Mouse (Mus musculus): ENCODE measurements at regions not wholly inside any gene's neighbourhood (a gene's known extent, or its start where the extent isn't known, plus 50 kb on each side); places are given as distances from the start of the nearest gene placed in this dataset.

GRCm38 (mm10) chr17:50438960-50439359, 70.2 kb upstream of the Plcl2 start:
- DNase-seq (ENCODE audit: low read depth, low spot score), result no peak

GRCm38 (mm10) chr17:50439365-50439764, 69.8 kb upstream of the Plcl2 start:
- no peak for DNase-seq (ENCODE audit: low read depth, low spot score)

- no peak for DNase-seq (ENCODE audit: low read depth, low spot score)
These were observed 67.1 kb upstream of the Plcl2 start for GRCm38 (mm10) chr17:50442062-50442461.

- no peak for DNase-seq (ENCODE audit: low read depth, low spot score)
These were observed 66.3 kb upstream of the Plcl2 start for GRCm38 (mm10) chr17:50442905-50443304.

GRCm38 (mm10) chr17:50443376-50444022, 65.7 kb upstream of the Plcl2 start:
- no peak for DNase-seq (ENCODE audit: low read depth, low spot score)

- DNase-seq (ENCODE audit: low read depth, low spot score), result no peak
These were observed 65.2 kb upstream of the Plcl2 start for GRCm38 (mm10) chr17:50444023-50444389.

- DNase-seq (ENCODE audit: low read depth, low spot score), result no peak
These were observed 60.5 kb upstream of the Plcl2 start for GRCm38 (mm10) chr17:50448693-50449092.

- DNase-seq (ENCODE audit: low read depth, low spot score), result no peak
These were observed 57.6 kb upstream of the Plcl2 start for GRCm38 (mm10) chr17:50451606-50452005.

GRCm38 (mm10) chr17:50453524-50453923, 55.7 kb upstream of the Plcl2 start:
- no peak for DNase-seq (ENCODE audit: low read depth, low spot score)

- DNase-seq (ENCODE audit: low read depth, low spot score), result no peak
These were observed 55.2 kb upstream of the Plcl2 start for GRCm38 (mm10) chr17:50453956-50454355.

- DNase-seq (ENCODE audit: low read depth, low spot score), result no peak
These were observed 54.3 kb upstream of the Plcl2 start for GRCm38 (mm10) chr17:50454917-50455316.

GRCm38 (mm10) chr17:50455719-50456118, 53.5 kb upstream of the Plcl2 start:
- no peak for DNase-seq (ENCODE audit: low read depth, low spot score)

GRCm38 (mm10) chr17:50457053-50457697, 52.0 kb upstream of the Plcl2 start:
- no peak for DNase-seq (ENCODE audit: low read depth, low spot score)

GRCm38 (mm10) chr17:50458232-50458631, 51.0 kb upstream of the Plcl2 start:
- DNase-seq (ENCODE audit: low read depth, low spot score), result no peak

Data from CD4-positive, CD25-positive, alpha-beta regulatory T cell, adult 2 months (primary cell).